Mouse (Mus musculus) macrophage (primary cell): ENCODE results near the gene Litaf. TPM values are rescaled to one million over a fixed set of nuclear protein-coding genes. Genes with fewer than 3 reads are reported as not detected.
"Not testable (repeated sequence)": the region's sequence is repeated elsewhere in the genome, so short reads cannot be mapped to it uniquely, and the experiment has no call there.

Experiments used
- H3K27ac ChIP-seq: fragments of 350-480 bp; formaldehyde crosslinking; 2 replicates; pipeline ENCODE4 v1.9.0; 2021
- H3K36me3 ChIP-seq: fragments of 350-480 bp; formaldehyde crosslinking; 2 replicates; pipeline ENCODE4 v1.9.0; 2021; ENCODE audit errors: inconsistent target
- H3K4me3 ChIP-seq: fragments of 350-480 bp; formaldehyde crosslinking; 2 replicates; pipeline ENCODE4 v1.9.0; 2021; ENCODE audit errors: inconsistent target
- H3K79me2 ChIP-seq: fragments of 350-480 bp; formaldehyde crosslinking; 2 replicates; pipeline ENCODE4 v1.9.0; 2021; ENCODE audit errors: inconsistent target
- WGBS: methylation state at CpG from one replicate; pipeline ENCODE4 v1.1.7; 2026; ENCODE audit warnings: inconsistent platforms; ENCODE audit not compliant: missing documents; 5-methylcytosine and 5-hydroxymethylcytosine counted together
- polyA plus RNA-seq: library from polyadenylated mRNA; stranded (reverse); fragments of 250-400 nt; gene quantifications from 3 replicates; pipeline ENCODE4 v1.2.4, GENCODE M21; 2018; ENCODE audit warnings: inconsistent platforms

The Litaf gene
- polyA plus RNA-seq, 1 experiment from 2014 or later, result 1,163 TPM

GRCm38 (mm10) chr16:11023618-11024017 is 42.3 kb downstream of the Litaf start:
- no peaks in the 10 kb centered on the region for H3K36me3 ChIP-seq
- no peaks in the 10 kb centered on the region for H3K79me2 ChIP-seq
- no peak overlapping the region for H3K4me3 ChIP-seq
- H3K27ac ChIP-seq, result no peak overlapping the region
- WGBS, result 94% methylated on average over 4 of the region's 5 CpGs

GRCm38 (mm10) chr16:11022113-11022489 is 43.9 kb downstream of the Litaf start:
- H3K79me2 ChIP-seq, result no peaks in the 10 kb centered on the region
- WGBS, result 87% methylated on average over 4 of the region's 4 CpGs
- H3K4me3 ChIP-seq, result no peak overlapping the region
- no peak overlapping the region for H3K27ac ChIP-seq
- no peaks in the 10 kb centered on the region for H3K36me3 ChIP-seq

GRCm38 (mm10) chr16:11021403-11022112 is 44.4 kb downstream of the Litaf start:
- Histone ChIP-seq H3K27ac (no peak overlapping the region), H3K79me2 (no peaks in the 10 kb centered on the region), H3K36me3 (no peaks in the 10 kb centered on the region), H3K4me3 (no peak overlapping the region)
- 83% methylated on average over 3 of the region's 3 CpGs for WGBS

GRCm38 (mm10) chr16:11017807-11018595 is 48.0 kb downstream of the Litaf start:
- Histone ChIP-seq H3K4me3 (no peak overlapping the region), H3K79me2 (no peaks in the 10 kb centered on the region), H3K27ac (no peak overlapping the region), H3K36me3 (no peaks in the 10 kb centered on the region)
- 79% methylated on average over 11 of the region's 11 CpGs for WGBS

GRCm38 (mm10) chr16:11016353-11016752 is 49.6 kb downstream of the Litaf start:
- H3K36me3 ChIP-seq, result no peaks in the 10 kb centered on the region
- no peak overlapping the region for H3K27ac ChIP-seq
- 78% methylated on average over 4 of the region's 4 CpGs for WGBS
- no peaks in the 10 kb centered on the region for H3K79me2 ChIP-seq
- H3K4me3 ChIP-seq, result no peak overlapping the region

GRCm38 (mm10) chr16:11014407-11014806 is 51.5 kb downstream of the Litaf start:
- H3K4me3 ChIP-seq, result no peak overlapping the region
- H3K79me2 ChIP-seq, result no peaks in the 10 kb centered on the region
- H3K27ac ChIP-seq, result peak overlapping the region; percentile 40
- 92% methylated on average over 3 of the region's 3 CpGs for WGBS
- no peaks in the 10 kb centered on the region for H3K36me3 ChIP-seq

- peak overlapping the region; percentile 59; the same call in 1 of the 2 replicates for H3K27ac ChIP-seq
- not testable (repeated sequence) for H3K79me2 ChIP-seq, H3K4me3 ChIP-seq
These were observed 52.4 kb downstream of the Litaf start for GRCm38 (mm10) chr16:11013464-11014147.

GRCm38 (mm10) chr16:11012571-11013463 is 53.1 kb downstream of the Litaf start:
- Histone ChIP-seq H3K36me3 (no peaks in the 10 kb centered on the region), H3K4me3 (no peak overlapping the region), H3K27ac (peak overlapping the region; percentile 59), H3K79me2 (no peaks in the 10 kb centered on the region; the same call in 1 of the 2 replicates)
- 17% methylated on average over 11 of the region's 11 CpGs for WGBS

More at GRCm38 (mm10) chr16:11013464-11014147, 52.4 kb downstream of the Litaf start:
- H3K36me3 ChIP-seq, result not testable (repeated sequence)
- 83% methylated on average over 8 of the region's 19 CpGs for WGBS

- H3K79me2 ChIP-seq, result no peaks in the 10 kb centered on the region; the same call in 1 of the 2 replicates
- no peak overlapping the region for H3K4me3 ChIP-seq
- WGBS, result 28% methylated on average over 4 of the region's 4 CpGs
- H3K27ac ChIP-seq, result peak overlapping the region; percentile 59; the same call in 1 of the 2 replicates
- no peaks in the 10 kb centered on the region for H3K36me3 ChIP-seq
These were observed 54.0 kb downstream of the Litaf start for GRCm38 (mm10) chr16:11011939-11012338.

GRCm38 (mm10) chr16:11011206-11011605 is 54.8 kb downstream of the Litaf start:
- 63% methylated on average over 2 of the region's 2 CpGs for WGBS
- H3K27ac ChIP-seq, result 0 out of 2 replicates have a peak overlapping the region, but pooled peaks have one; percentile 59

GRCm38 (mm10) chr16:11010270-11010669 is 55.7 kb downstream of the Litaf start:
- H3K4me3 ChIP-seq, result no peak overlapping the region
- WGBS, result 94% methylated on average over 4 of the region's 4 CpGs
- H3K79me2 ChIP-seq, result no peaks in the 10 kb centered on the region; the same call in 1 of the 2 replicates
- no peaks in the 10 kb centered on the region for H3K36me3 ChIP-seq
- H3K27ac ChIP-seq, result no peak overlapping the region

More at GRCm38 (mm10) chr16:11011206-11011605, 54.8 kb downstream of the Litaf start:
- no peaks in the 10 kb centered on the region for H3K36me3 ChIP-seq
- H3K4me3 ChIP-seq, result no peak overlapping the region
- no peaks in the 10 kb centered on the region; the same call in 1 of the 2 replicates for H3K79me2 ChIP-seq

- Histone ChIP-seq H3K36me3 (no peaks in the 10 kb centered on the region), H3K79me2 (no peaks in the 10 kb centered on the region; the same call in 1 of the 2 replicates), H3K4me3 (no peak overlapping the region), H3K27ac (peak overlapping the region; percentile 100)
- WGBS, result 54% methylated on average over 15 of the region's 15 CpGs
These were observed 57.6 kb downstream of the Litaf start for GRCm38 (mm10) chr16:11008162-11008991.

GRCm38 (mm10) chr16:11006100-11006499 is 59.9 kb downstream of the Litaf start:
- Histone ChIP-seq H3K79me2 (no peaks in the 10 kb centered on the region; the same call in 1 of the 2 replicates), H3K4me3 (no peak overlapping the region), H3K36me3 (no peaks in the 10 kb centered on the region), H3K27ac (peak overlapping the region; percentile 100)
- 2% methylated on average over 6 of the region's 6 CpGs for WGBS
